Mouse (Mus musculus) testis, adult 2 months (tissue): ENCODE results near the gene Grifin.

Experiments used
- CTCF ChIP-seq: fragments of 200-500 bp; IDR thresholded peaks from 2 replicates; pipeline ENCODE4 v1.5.1; 2012; ENCODE audit warnings: low read depth, mild to moderate bottlenecking, inconsistent platforms, low read length, moderate library complexity; ENCODE audit not compliant: control insufficient read depth, insufficient read depth, insufficient replicate concordance
- POLR2A ChIP-seq: fragments of 200-500 bp; IDR thresholded peaks from 2 replicates; pipeline ENCODE4 v1.6.1; 2012; ENCODE audit warnings: low read depth, mild to moderate bottlenecking, inconsistent platforms, low read length, moderate library complexity; ENCODE audit not compliant: control insufficient read depth

DNA sequence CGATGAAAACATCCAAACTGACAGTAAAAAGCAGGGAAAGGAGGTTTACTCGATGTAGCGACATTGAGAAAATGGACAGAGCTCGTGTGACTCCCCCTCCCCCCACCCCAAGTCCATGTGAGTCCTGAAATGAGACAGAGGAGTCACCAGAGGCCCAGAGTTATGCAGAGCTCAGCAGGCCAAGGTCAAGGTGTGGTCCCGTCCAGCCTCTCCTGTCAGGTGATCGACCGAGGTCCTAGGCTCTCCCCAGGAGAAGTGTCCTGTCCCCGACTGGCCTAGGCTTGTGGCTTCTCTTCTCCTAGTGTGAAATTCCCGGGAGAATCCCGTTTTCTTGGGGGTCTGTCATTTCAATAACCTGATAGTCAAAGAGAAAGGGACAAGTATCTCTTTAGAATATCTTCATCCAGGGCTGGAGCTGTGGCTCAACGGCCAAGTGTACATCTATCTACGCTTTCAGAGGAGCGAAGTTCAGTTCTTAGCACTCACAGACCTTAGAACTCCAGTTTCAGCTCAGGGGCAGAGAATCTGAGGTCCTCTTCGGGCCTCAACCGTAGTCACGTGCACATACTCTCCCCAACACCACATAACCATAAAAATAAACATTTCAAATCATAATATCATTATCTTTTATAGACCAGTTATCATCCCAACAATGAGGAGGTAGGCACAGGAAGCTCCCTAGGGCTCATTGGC, 24.4 kb upstream of the Grifin start:
- TF ChIP-seq CTCF (no peak), POLR2A (no peak)
